Comparison of ENCODE assay signal across 20 mouse cellular contexts in the genomic region with DNA sequence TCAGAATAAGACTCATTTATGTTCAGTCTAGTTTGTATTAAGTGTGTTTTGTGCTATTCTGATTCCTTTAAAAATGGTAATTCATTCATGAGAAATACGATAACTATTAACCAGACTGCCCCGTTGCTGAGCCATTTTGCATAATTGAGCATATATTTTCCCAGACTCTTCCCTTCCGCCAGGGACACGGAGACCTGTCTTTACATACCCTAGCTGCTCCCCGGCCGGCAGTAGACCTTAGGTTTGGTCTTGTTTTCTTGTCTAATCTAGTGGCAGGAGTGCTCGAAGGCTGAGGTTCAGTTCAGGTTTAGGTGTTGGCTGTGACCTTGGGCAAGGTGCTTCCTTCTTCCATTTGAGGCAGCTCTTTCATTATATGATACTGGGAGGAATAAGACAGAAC.
"Had no signal": no experiment of that assay in that cellular context is flagged by ENCODE, and none has a peak within 500 bp of the region (broad histone marks: within the 10 kb centered on the region; RNA-seq: fewer than 3 reads in every experiment).

No protein-coding gene starts in this region.

- H3K4me3 ChIP-seq: heart, adult 2 months; heart, embryonic 13.5 days; heart, embryonic 15.5 days; hindbrain, embryonic 15.5 days; limb, embryonic 13.5 days; limb, embryonic 15.5 days; liver, embryonic 12.5 days had no signal

- H3K4me1 ChIP-seq: liver, embryonic 12.5 days had no signal

- H3K27ac ChIP-seq: heart, adult 2 months; heart, embryonic 13.5 days; heart, embryonic 15.5 days; hindbrain, embryonic 15.5 days; hindbrain, postnatal 0 days; limb, embryonic 13.5 days; limb, embryonic 15.5 days; liver, embryonic 12.5 days; liver, embryonic 14.5 days had no signal

- H3K27me3 ChIP-seq: heart, embryonic 13.5 days; heart, embryonic 15.5 days; hindbrain, embryonic 15.5 days had no signal

- ATAC-seq: forebrain, postnatal 0 days; hindbrain, postnatal 0 days; intestine, embryonic 16.5 days; liver, embryonic 12.5 days had no signal

- DNase-seq: forebrain, postnatal 0 days; gastrocnemius, postnatal 14 days; gastrocnemius, postnatal 36 days; heart, adult 11 months; heart, adult 2 months; heart, postnatal 14 days; heart, postnatal 36 days; layer of hippocampus, adult 9-11 months; layer of hippocampus, postnatal 36 days; left cerebral cortex, postnatal 4 days had no signal

- H3K9me3 ChIP-seq: heart, embryonic 13.5 days; heart, embryonic 15.5 days; hindbrain, embryonic 15.5 days; limb, embryonic 13.5 days; limb, embryonic 15.5 days; liver, embryonic 12.5 days had no signal

- H3K4me2 ChIP-seq: heart, embryonic 11.5 days; heart, embryonic 13.5 days; heart, embryonic 15.5 days; hindbrain, embryonic 15.5 days; limb, embryonic 13.5 days; limb, embryonic 15.5 days; liver, embryonic 12.5 days had no signal

- H3K9ac ChIP-seq: forebrain, postnatal 0 days; heart, embryonic 13.5 days; heart, embryonic 15.5 days; hindbrain, embryonic 15.5 days; limb, embryonic 13.5 days; limb, embryonic 15.5 days; liver, embryonic 12.5 days; liver, embryonic 14.5 days had no signal
